Mouse (Mus musculus) MEL (cell line): Measurements from ENCODE around the gene Htr6. TPM values are rescaled to one million over a fixed set of nuclear protein-coding genes. Genes with fewer than 3 reads are reported as not detected.

Experiments
- DNase-seq: peaks from one replicate; pipeline ENCODE4 v3.0.0; 2011; ENCODE audit warnings: low read depth, low spot score
- H3K27ac ChIP-seq: 2 replicates; pipeline ENCODE4 v1.5.1; 2012; ENCODE audit warnings: low read depth, mild to moderate bottlenecking, control low read depth, low read length, moderate library complexity; ENCODE audit not compliant: control insufficient read depth
- H3K27me3 ChIP-seq, 2 experiments: fragments of 150-350 bp in 1 of 2; sonication (generic) in 1 of 2; 2 replicates each; pipeline ENCODE4 v1.6.1; 2012; ENCODE audit warnings: low read length in 2 of 2, mild to moderate bottlenecking in 2 of 2, improper control_type of control experiment in 1 of 2, moderate library complexity in 1 of 2; ENCODE audit not compliant: insufficient read depth in 2 of 2, control insufficient read depth in 1 of 2
- H3K36me3 ChIP-seq, 2 experiments: 2 replicates each; pipeline ENCODE4 v1.6.1; 2012 to 2014; ENCODE audit warnings: low read length in 2 of 2, improper control_type of control experiment in 1 of 2, inconsistent platforms in 1 of 2, mild to moderate bottlenecking in 1 of 2; ENCODE audit not compliant: insufficient read depth in 2 of 2, control insufficient read depth in 1 of 2
- H3K4me1 ChIP-seq, 2 experiments: fragments of 150-350 bp in 1 of 2; sonication (generic) in 1 of 2; 2 replicates each; pipeline ENCODE4 v1.6.1; 2012; ENCODE audit warnings: low read length in 2 of 2, improper control_type of control experiment in 1 of 2, mild to moderate bottlenecking in 1 of 2; ENCODE audit not compliant: insufficient read depth in 2 of 2, control insufficient read depth in 1 of 2
- H3K4me3 ChIP-seq, 2 experiments: fragments of 150-350 bp in 1 of 2; sonication (generic) in 1 of 2; 2 replicates each; pipeline ENCODE4 v1.5.1; 2012; ENCODE audit warnings: low read depth in 2 of 2, low read length in 2 of 2, mild to moderate bottlenecking in 2 of 2, moderate library complexity in 2 of 2, control low read depth in 1 of 2, improper control_type of control experiment in 1 of 2; ENCODE audit not compliant: control insufficient read depth in 1 of 2, insufficient read depth in 1 of 2
- H3K79me2 ChIP-seq: 2 replicates; pipeline ENCODE4 v1.6.1; 2012; ENCODE audit warnings: mild to moderate bottlenecking, low read length, moderate library complexity; ENCODE audit not compliant: control insufficient read depth, poor library complexity, insufficient read depth
- H3K9ac ChIP-seq: 2 replicates; pipeline ENCODE4 v1.6.1; 2012; ENCODE audit warnings: low read depth, mild to moderate bottlenecking, control low read depth, low read length, moderate library complexity; ENCODE audit not compliant: control insufficient read depth, poor library complexity, severe bottlenecking
- H3K9me3 ChIP-seq: fragments of 150-350 bp; sonication (generic); replicated peaks from 2 replicates; pipeline ENCODE4 v1.6.1; 2012; ENCODE audit warnings: mild to moderate bottlenecking, low read length, improper control_type of control experiment, moderate library complexity; ENCODE audit not compliant: insufficient read depth
- BHLHE40 ChIP-seq: IDR thresholded peaks from 2 replicates; pipeline ENCODE4 v1.6.1; 2012; ENCODE audit warnings: low read depth, mild to moderate bottlenecking, inconsistent platforms, low read length, improper control_type of control experiment, borderline replicate concordance
- CTCF ChIP-seq, 3 experiments: IDR thresholded peaks in 2 of 3; conservative IDR thresholded peaks in 1 of 3; 2 replicates each; pipeline ENCODE4 v1.5.1; 2011 to 2012; ENCODE audit warnings: low read length in 3 of 3, low read depth in 2 of 3, mild to moderate bottlenecking in 2 of 3, improper control_type of control experiment in 1 of 3, inconsistent platforms in 1 of 3, mixed read lengths in 1 of 3, moderate library complexity in 1 of 3; ENCODE audit not compliant: control insufficient read depth in 1 of 3, insufficient read depth in 1 of 3, poor library complexity in 1 of 3, severe bottlenecking in 1 of 3
- E2F4 ChIP-seq: IDR thresholded peaks from 2 replicates; pipeline ENCODE4 v1.6.1; 2011; ENCODE audit warnings: low read depth, low read length, improper control_type of control experiment, borderline replicate concordance
- ELF1 ChIP-seq: IDR thresholded peaks from 2 replicates; pipeline ENCODE4 v1.6.1; 2014; ENCODE audit warnings: low read depth, mild to moderate bottlenecking, inconsistent platforms, low read length, improper control_type of control experiment, moderate library complexity
- ETS1 ChIP-seq: IDR thresholded peaks from 2 replicates; pipeline ENCODE4 v1.6.1; 2012; ENCODE audit warnings: low read depth, mild to moderate bottlenecking, inconsistent platforms, low read length, improper control_type of control experiment, moderate library complexity
- GABPA ChIP-seq: IDR thresholded peaks from 2 replicates; pipeline ENCODE4 v1.6.1; 2012; ENCODE audit warnings: low read depth, mild to moderate bottlenecking, inconsistent platforms, low read length, improper control_type of control experiment, moderate library complexity
- GATA1 ChIP-seq: IDR thresholded peaks from 2 replicates; pipeline ENCODE4 v1.6.1; 2011; ENCODE audit warnings: low read depth, low read length, improper control_type of control experiment
- KAT2A ChIP-seq: conservative IDR thresholded peaks from 2 replicates; pipeline ENCODE4 v1.6.1; 2012; ENCODE audit warnings: low read depth, low read length, improper control_type of control experiment, inconsistent platforms
- MAFK ChIP-seq: IDR thresholded peaks from 2 replicates; pipeline ENCODE4 v1.6.1; 2011; ENCODE audit warnings: low read depth, mild to moderate bottlenecking, low read length, improper control_type of control experiment, borderline replicate concordance
- MAX ChIP-seq: IDR thresholded peaks from 2 replicates; pipeline ENCODE4 v1.6.1; 2011; ENCODE audit warnings: low read length, improper control_type of control experiment
- MXI1 ChIP-seq: IDR thresholded peaks from 2 replicates; pipeline ENCODE4 v1.6.1; 2011; ENCODE audit warnings: mild to moderate bottlenecking, low read depth, low read length, improper control_type of control experiment
- MYB ChIP-seq: IDR thresholded peaks from 2 replicates; pipeline ENCODE4 v1.6.1; 2011; ENCODE audit warnings: mild to moderate bottlenecking, low read depth, low read length, improper control_type of control experiment
- MYC ChIP-seq: IDR thresholded peaks from 2 replicates; pipeline ENCODE4 v1.6.1; 2011; ENCODE audit warnings: low read depth, mild to moderate bottlenecking, low read length, improper control_type of control experiment, moderate library complexity
- NRF1 ChIP-seq: IDR thresholded peaks from 2 replicates; pipeline ENCODE4 v1.6.1; 2014; ENCODE audit warnings: low read depth, mild to moderate bottlenecking, inconsistent platforms, low read length, improper control_type of control experiment, moderate library complexity; ENCODE audit not compliant: poor library complexity, insufficient read depth, severe bottlenecking
- POLR2AphosphoS2 ChIP-seq: IDR thresholded peaks from 2 replicates; pipeline ENCODE4 v1.6.1; 2011; ENCODE audit warnings: low read length, improper control_type of control experiment
- POLR2AphosphoS5 ChIP-seq: IDR thresholded peaks from 2 replicates; pipeline ENCODE4 v1.6.1; 2012; ENCODE audit warnings: low read depth, borderline replicate concordance, mild to moderate bottlenecking, inconsistent platforms, low read length, moderate library complexity, mixed read lengths
- SMC3 ChIP-seq: IDR thresholded peaks from 2 replicates; pipeline ENCODE4 v1.6.1; 2011; ENCODE audit warnings: low read depth, low read length, improper control_type of control experiment
- TBP ChIP-seq: IDR thresholded peaks from 2 replicates; pipeline ENCODE4 v1.8.0; 2011; ENCODE audit warnings: low read depth, low read length, improper control_type of control experiment
- UBTF ChIP-seq: IDR thresholded peaks from 2 replicates; pipeline ENCODE4 v1.6.1; 2012; ENCODE audit warnings: low read depth, mild to moderate bottlenecking, inconsistent platforms, low read length, improper control_type of control experiment, moderate library complexity, borderline replicate concordance; ENCODE audit not compliant: insufficient read depth
- USF1 ChIP-seq: IDR thresholded peaks from 2 replicates; pipeline ENCODE4 v1.6.1; 2014; ENCODE audit warnings: low read depth, mild to moderate bottlenecking, inconsistent platforms, low read length, improper control_type of control experiment, moderate library complexity
- USF2 ChIP-seq, 2 experiments: IDR thresholded peaks; 2 replicates each; pipeline ENCODE4 v1.6.1; 2011 to 2012; ENCODE audit warnings: improper control_type of control experiment in 2 of 2, low read length in 2 of 2, borderline replicate concordance in 1 of 2, inconsistent platforms in 1 of 2, low read depth in 1 of 2, mild to moderate bottlenecking in 1 of 2; ENCODE audit not compliant: insufficient read depth in 1 of 2
- ZC3H11A ChIP-seq: IDR thresholded peaks from 2 replicates; pipeline ENCODE4 v1.6.1; 2012; ENCODE audit warnings: low read depth, mild to moderate bottlenecking, inconsistent platforms, low read length, improper control_type of control experiment
- ZNF384 ChIP-seq: IDR thresholded peaks from 2 replicates; pipeline ENCODE4 v1.6.1; 2012; ENCODE audit warnings: low read depth, mild to moderate bottlenecking, inconsistent platforms, low read length, improper control_type of control experiment
- polyA plus RNA-seq, 2 experiments: library from polyadenylated mRNA; stranded (reverse) in 1 of 2; unstranded in 1 of 2; fragments of >175 nt in 1 of 2; fragments of >200 nt in 1 of 2; gene quantifications; 2 replicates each; pipeline versions ENCODE4 v1.2.1 to v1.2.4; 2012; ENCODE audit warnings: low replicate concordance in 2 of 2, low read depth in 1 of 2; ENCODE audit not compliant: insufficient read length in 2 of 2, insufficient read depth in 1 of 2, missing spikeins in 1 of 2
- total RNA-seq: library from RNA; depleted of rRNA; stranded (reverse); fragments of 300-350 nt; gene quantifications from 2 replicates; pipeline ENCODE4 v1.2.3, GENCODE M21; 2012

Gene Htr6
- total and polyA plus RNA-seq, 3 experiments = 0.08 TPM; not detected in 2

DNA sequence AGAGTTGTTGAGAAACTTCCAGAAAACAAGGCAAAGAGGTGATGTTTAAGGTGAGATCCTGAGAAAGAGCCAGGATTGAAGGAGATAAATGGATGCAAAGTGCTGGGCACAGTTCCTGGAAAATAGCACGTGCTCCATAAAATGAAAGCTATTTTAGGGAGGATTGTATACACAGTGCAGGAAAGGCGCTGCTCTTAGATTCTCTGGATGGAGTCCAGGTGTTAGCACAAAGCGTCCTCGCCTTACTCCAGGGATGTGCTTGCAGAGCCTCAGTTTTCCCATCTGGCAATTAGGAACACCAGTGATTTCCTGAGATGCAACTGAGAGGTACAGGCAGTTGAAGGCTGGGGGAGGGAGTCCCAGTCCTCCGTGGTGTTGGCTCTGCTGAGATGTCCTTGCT, 20.8 kb upstream of the Htr6 start:
- Histone ChIP-seq H3K36me3 (no peaks in the 10 kb centered on the region), H3K9me3 (no peaks in the 10 kb centered on the region), H3K4me1 (no peaks in the 10 kb centered on the region), H3K79me2 (no peaks in the 10 kb centered on the region), H3K9ac (no peak overlapping the region), H3K27ac (no peak overlapping the region), H3K4me3 (no peak overlapping the region), H3K27me3 (no peaks in the 10 kb centered on the region)
- no peak for TF ChIP-seq ZC3H11A
- no peak for TF ChIP-seq BHLHE40
- no peak for TF ChIP-seq USF1
- no peak for TF ChIP-seq GATA1
- no peak for TF ChIP-seq ZNF384
- TF ChIP-seq UBTF = no peak
- DNase-seq = no peak

DNA sequence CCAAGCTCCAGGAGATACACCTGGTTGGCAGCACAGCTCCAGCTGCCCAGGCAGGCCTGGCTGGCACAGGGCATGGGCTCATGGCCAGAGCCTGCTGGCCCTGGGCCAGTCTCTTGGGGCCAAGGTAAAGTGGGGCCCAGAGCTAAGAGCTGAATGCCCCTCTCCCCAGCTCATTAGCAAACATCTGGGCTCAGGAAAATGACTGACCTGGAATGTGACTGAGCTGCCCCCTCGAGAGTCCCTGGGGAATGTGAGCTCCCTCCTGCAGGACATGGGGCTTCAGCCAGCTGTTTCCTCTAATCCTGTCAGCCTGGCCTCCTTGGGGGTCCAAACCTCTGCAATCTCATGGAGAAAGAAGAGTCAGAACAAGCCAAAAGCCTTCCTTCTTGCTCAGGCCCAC, 20.0 kb upstream of the Htr6 start:
- no peak for DNase-seq
- no peaks in the 10 kb centered on the region for H3K36me3 ChIP-seq
- no peaks in the 10 kb centered on the region for H3K79me2 ChIP-seq
- no peaks in the 10 kb centered on the region for H3K4me1 ChIP-seq
- H3K27me3 ChIP-seq = no peaks in the 10 kb centered on the region
- TF ChIP-seq ZC3H11A (no peak), MAX (no peak), E2F4 (no peak), POLR2AphosphoS5 (no peak), BHLHE40 (no peak), CTCF (IDR thresholded peaks at IDR 0.05 in 2 of 3, conservative IDR thresholded peaks at IDR 0.05 in 1 of 3; ENCODE audit: control insufficient read depth in 1 of 3, insufficient read depth in 1 of 3, low read depth in 2 of 3, low read length in 3 of 3, poor library complexity in 1 of 3, severe bottlenecking in 1 of 3) (no peak), ETS1 (no peak), UBTF (no peak), MYC (no peak), POLR2AphosphoS2 (no peak), GABPA (no peak), MAFK (no peak)
- no peaks in the 10 kb centered on the region for H3K9me3 ChIP-seq
- H3K9ac ChIP-seq = no peak overlapping the region
- H3K27ac ChIP-seq = no peak overlapping the region
- no peak overlapping the region for H3K4me3 ChIP-seq

DNA sequence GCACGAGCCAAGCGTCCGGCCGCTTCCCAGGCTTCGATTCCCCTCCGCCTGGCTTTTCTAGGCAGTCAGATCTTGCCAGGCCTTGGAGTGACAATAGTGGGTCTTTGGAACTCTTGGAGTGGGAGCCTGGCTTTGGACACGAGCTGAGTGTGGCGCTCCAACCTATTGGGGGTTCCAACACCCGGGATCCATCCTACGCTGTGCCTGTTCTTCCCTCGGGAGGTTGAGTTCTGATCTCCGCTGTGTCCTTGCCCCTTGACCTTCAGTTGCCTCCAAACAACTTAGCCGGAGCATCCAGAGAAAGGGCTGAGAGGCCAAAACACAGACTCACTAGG, 17.8 kb upstream of the Htr6 start:
- Histone ChIP-seq H3K79me2 (no peaks in the 10 kb centered on the region), H3K4me1 (no peaks in the 10 kb centered on the region), H3K9me3 (no peaks in the 10 kb centered on the region), H3K4me3 (no peak overlapping the region), H3K36me3 (no peaks in the 10 kb centered on the region)
- no peak for DNase-seq
- TF ChIP-seq TBP = no peak
- no peak for TF ChIP-seq UBTF
- TF ChIP-seq ETS1 = no peak
- TF ChIP-seq ZNF384 = no peak
- TF ChIP-seq NRF1 = no peak
- TF ChIP-seq MYB = no peak
- TF ChIP-seq POLR2AphosphoS5 = no peak
- TF ChIP-seq MXI1 = no peak
- no peak for TF ChIP-seq SMC3
- no peak for TF ChIP-seq CTCF (IDR thresholded peaks at IDR 0.05 in 2 of 3, conservative IDR thresholded peaks at IDR 0.05 in 1 of 3; ENCODE audit: control insufficient read depth in 1 of 3, insufficient read depth in 1 of 3, low read depth in 2 of 3, low read length in 3 of 3, poor library complexity in 1 of 3, severe bottlenecking in 1 of 3)
- no peak for TF ChIP-seq USF2 (IDR thresholded peaks at IDR 0.05; ENCODE audit: borderline replicate concordance in 1 of 2, insufficient read depth in 1 of 2, low read depth in 1 of 2, low read length in 2 of 2)
- no peak for TF ChIP-seq ELF1
- TF ChIP-seq KAT2A = no peak
- no peak for TF ChIP-seq USF1
- TF ChIP-seq, all 39 proteins: peak for 0
- Histone ChIP-seq H3K9ac (no peak overlapping the region), H3K27me3 (no peaks in the 10 kb centered on the region), H3K27ac (no peak overlapping the region)
